Mouse (Mus musculus): ENCODE results near the gene Rsbn1l. TPM values are rescaled to one million over a fixed set of nuclear protein-coding genes. Genes with fewer than 3 reads are reported as not detected.

Gene Rsbn1l
- polyA plus RNA-seq (2014; fragmentation: Nextera tagmentation; extraction: Ambion mirVana): 5.9 and 8.4 TPM in 2 replicates

DNA sequence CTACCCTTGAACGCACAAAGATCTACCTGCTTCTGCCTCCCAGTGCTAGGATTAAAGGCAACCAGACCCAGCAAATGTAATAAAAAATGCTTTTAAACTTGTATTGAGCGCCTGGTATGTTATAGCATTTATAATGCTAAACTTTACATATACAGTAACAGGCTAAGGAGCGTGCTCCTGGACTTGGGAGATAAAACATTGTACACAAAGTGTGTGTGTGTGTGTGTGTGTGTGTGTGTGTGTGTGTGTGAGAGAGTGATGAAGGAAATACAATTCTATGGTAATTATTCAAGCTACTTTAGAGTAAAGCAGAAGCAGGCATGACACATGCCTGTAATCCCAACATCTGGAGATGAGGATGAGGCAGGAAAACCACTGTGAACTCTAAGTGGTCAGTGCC is at the start of gene Rsbn1l:
TSS of gene Rsbn1l (minus strand) at position 101 of the 400 bp plus-strand sequence.
- Histone ChIP-seq H3K27me3 (ENCODE audit: control insufficient read depth, insufficient read depth, low read length) (no peaks in the 10 kb centered on the region), H3K36me3 (ENCODE audit: control insufficient read depth, insufficient read depth, low read length) (peaks cover 5% of the 10 kb centered on the region; the same call in 1 of the 2 replicates), H3K9ac (ENCODE audit: low read depth, low read length) (no peak within 1 kb of the TSS), H3K4me3 (ENCODE audit: low read depth, low read length) (no peak within 1 kb of the TSS), H3K27ac (ENCODE audit: low read depth, low read length) (no peak within 1 kb of the TSS), H3K9me3 (replicated peaks; ENCODE audit: control insufficient read depth, low read length) (peaks cover 4% of the 10 kb centered on the region), H3K4me1 (ENCODE audit: control insufficient read depth, insufficient read depth, low read length) (no peaks in the 10 kb centered on the region), H3K4me2 (no peak within 1 kb of the TSS)
- no peak for ATAC-seq (replicated peaks; ENCODE audit: insufficient number of reproducible peaks, low FRiP score, low TSS enrichment)
- WGBS (ENCODE audit: insufficient replicate concordance): 93% methylated on average over 3 of the region's 3 CpGs

DNA sequence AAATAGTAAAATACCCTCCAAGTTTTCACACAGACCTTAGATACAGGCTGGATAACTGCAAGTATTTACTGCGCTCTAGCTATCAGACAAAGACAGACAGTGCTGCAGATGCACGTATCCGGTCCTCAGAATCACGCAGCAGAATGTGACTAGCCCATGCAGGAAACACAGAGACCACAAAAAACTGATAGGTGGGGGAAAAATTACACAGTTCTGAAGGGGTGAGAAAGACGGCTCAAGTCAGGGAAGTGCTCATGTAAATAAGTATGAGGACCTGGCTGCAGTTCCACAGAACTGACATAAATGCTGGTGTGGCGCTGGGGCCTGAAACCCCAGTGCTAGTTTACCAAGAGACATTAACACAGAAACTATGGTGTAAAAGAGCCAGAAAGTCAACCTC is 46.5 kb upstream of the Rsbn1l start:
- no peak overlapping the region for H3K27ac ChIP-seq (ENCODE audit: low read depth, low read length)
- ATAC-seq (replicated peaks; ENCODE audit: insufficient number of reproducible peaks, low FRiP score, low TSS enrichment): no peak
- H3K4me3 ChIP-seq (ENCODE audit: low read depth, low read length): no peak overlapping the region
- H3K36me3 ChIP-seq (ENCODE audit: control insufficient read depth, insufficient read depth, low read length): peaks cover 33% of the 10 kb centered on the region
- no peak overlapping the region for H3K9ac ChIP-seq (ENCODE audit: low read depth, low read length)
- H3K4me1 ChIP-seq (ENCODE audit: control insufficient read depth, insufficient read depth, low read length): no peaks in the 10 kb centered on the region
- WGBS (ENCODE audit: insufficient replicate concordance): 81% methylated on average over 6 of the region's 6 CpGs
- H3K9me3 ChIP-seq (replicated peaks; ENCODE audit: control insufficient read depth, low read length): no peaks in the 10 kb centered on the region; the same call in 1 of the 2 replicates
- H3K4me2 ChIP-seq: no peak overlapping the region
- H3K27me3 ChIP-seq (ENCODE audit: control insufficient read depth, insufficient read depth, low read length): no peaks in the 10 kb centered on the region

DNA sequence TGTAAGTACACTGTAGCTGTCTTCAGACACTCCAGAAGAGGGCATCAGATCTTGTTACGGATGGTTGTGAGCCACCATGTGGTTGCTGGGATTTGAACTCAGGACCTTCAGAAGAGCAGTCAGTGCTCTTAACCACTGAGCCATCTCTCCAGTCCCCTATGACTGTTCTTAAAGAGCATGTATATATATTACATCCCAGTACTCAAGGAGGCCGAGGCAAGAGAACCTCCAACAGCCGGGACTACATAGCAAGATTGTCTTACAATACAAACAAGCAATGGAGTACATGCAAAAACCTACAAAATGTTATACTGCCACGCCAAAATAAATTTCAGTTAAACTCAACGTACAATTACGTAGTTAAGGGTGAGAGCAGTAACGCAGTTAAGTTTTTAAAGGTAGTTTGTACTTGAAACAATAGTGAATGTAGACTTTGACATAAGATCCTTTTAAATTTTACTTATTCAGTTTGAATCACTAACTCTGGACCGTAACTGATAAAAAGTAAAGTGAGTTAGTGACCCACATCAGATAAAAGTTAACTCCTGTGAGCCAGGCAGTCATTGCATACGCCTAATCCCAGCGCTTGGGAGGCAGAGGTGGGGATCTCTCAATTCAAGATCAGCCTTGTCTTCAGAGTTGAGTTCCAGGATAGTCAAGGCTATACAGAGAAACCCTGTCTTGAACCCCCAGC is 45.6 kb upstream of the Rsbn1l start:
- H3K36me3 ChIP-seq (ENCODE audit: control insufficient read depth, insufficient read depth, low read length): peaks cover 40% of the 10 kb centered on the region
- no peak for ATAC-seq (replicated peaks; ENCODE audit: insufficient number of reproducible peaks, low FRiP score, low TSS enrichment)
- H3K27me3 ChIP-seq (ENCODE audit: control insufficient read depth, insufficient read depth, low read length): no peaks in the 10 kb centered on the region
- no peaks in the 10 kb centered on the region; the same call in 1 of the 2 replicates for H3K9me3 ChIP-seq (replicated peaks; ENCODE audit: control insufficient read depth, low read length)
- no peak overlapping the region for H3K9ac ChIP-seq (ENCODE audit: low read depth, low read length)
- no peak overlapping the region for H3K4me3 ChIP-seq (ENCODE audit: low read depth, low read length)
- H3K4me2 ChIP-seq: no peak overlapping the region
- H3K27ac ChIP-seq (ENCODE audit: low read depth, low read length): no peak overlapping the region
- H3K4me1 ChIP-seq (ENCODE audit: control insufficient read depth, insufficient read depth, low read length): no peaks in the 10 kb centered on the region
- WGBS (ENCODE audit: insufficient replicate concordance): 93% methylated on average over 10 of the region's 10 CpGs

DNA sequence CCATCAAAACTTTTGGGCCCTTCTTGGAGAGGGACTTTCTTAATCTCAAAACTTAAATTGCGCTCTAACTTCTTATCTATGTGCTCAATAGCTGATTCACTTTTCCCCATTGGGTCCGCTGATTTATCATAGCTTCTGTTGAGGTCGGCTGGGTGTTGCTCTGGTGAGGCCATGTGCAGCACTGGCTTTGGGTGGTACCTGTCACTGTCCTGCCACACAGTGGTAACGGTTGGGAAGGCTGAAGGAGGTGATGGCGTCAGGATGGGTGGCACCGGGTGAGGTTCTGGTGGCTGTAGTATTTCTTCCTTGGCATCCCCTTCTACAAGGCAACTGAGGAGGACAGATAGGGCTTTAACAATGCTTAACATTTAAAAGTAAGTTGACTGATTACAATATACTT is 42.2 kb upstream of the Rsbn1l start:
- Histone ChIP-seq H3K36me3 (ENCODE audit: control insufficient read depth, insufficient read depth, low read length) (peaks cover 44% of the 10 kb centered on the region), H3K9me3 (replicated peaks; ENCODE audit: control insufficient read depth, low read length) (no peaks in the 10 kb centered on the region; the same call in 1 of the 2 replicates), H3K4me3 (ENCODE audit: low read depth, low read length) (no peak overlapping the region), H3K4me1 (ENCODE audit: control insufficient read depth, insufficient read depth, low read length) (no peaks in the 10 kb centered on the region), H3K9ac (ENCODE audit: low read depth, low read length) (no peak overlapping the region), H3K27me3 (ENCODE audit: control insufficient read depth, insufficient read depth, low read length) (no peaks in the 10 kb centered on the region), H3K27ac (ENCODE audit: low read depth, low read length) (no peak overlapping the region), H3K4me2 (no peak overlapping the region)
- WGBS (ENCODE audit: insufficient replicate concordance): 89% methylated on average over 6 of the region's 6 CpGs
- no peak for ATAC-seq (replicated peaks; ENCODE audit: insufficient number of reproducible peaks, low FRiP score, low TSS enrichment)

DNA sequence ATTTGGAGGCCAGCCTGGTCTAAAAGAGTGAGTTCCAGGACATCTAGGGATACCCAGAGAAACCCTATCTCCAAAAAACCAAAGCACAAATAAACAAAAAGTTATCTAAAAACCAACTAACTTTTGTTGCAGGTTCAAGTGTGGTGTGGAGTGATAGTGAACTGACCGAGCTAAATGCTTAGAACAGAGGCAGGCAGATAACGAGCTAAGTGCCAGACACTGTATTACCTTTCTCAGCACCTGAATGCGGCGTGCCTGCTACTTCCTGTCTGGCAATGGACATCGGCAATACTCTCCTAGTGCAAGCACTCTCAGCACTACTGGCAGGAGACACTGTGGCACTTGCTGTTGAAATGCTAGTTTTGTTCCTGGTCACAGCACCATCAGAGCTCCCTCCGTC is 41.4 kb upstream of the Rsbn1l start:
- Histone ChIP-seq H3K4me1 (ENCODE audit: control insufficient read depth, insufficient read depth, low read length) (no peaks in the 10 kb centered on the region), H3K4me3 (ENCODE audit: low read depth, low read length) (no peak overlapping the region), H3K36me3 (ENCODE audit: control insufficient read depth, insufficient read depth, low read length) (peaks cover 44% of the 10 kb centered on the region), H3K27ac (ENCODE audit: low read depth, low read length) (no peak overlapping the region), H3K4me2 (no peak overlapping the region), H3K9me3 (replicated peaks; ENCODE audit: control insufficient read depth, low read length) (no peaks in the 10 kb centered on the region; the same call in 1 of the 2 replicates), H3K27me3 (ENCODE audit: control insufficient read depth, insufficient read depth, low read length) (no peaks in the 10 kb centered on the region), H3K9ac (ENCODE audit: low read depth, low read length) (no peak overlapping the region)
- 78% methylated on average over 6 of the region's 6 CpGs for WGBS (ENCODE audit: insufficient replicate concordance)
- no peak for ATAC-seq (replicated peaks; ENCODE audit: insufficient number of reproducible peaks, low FRiP score, low TSS enrichment)

DNA sequence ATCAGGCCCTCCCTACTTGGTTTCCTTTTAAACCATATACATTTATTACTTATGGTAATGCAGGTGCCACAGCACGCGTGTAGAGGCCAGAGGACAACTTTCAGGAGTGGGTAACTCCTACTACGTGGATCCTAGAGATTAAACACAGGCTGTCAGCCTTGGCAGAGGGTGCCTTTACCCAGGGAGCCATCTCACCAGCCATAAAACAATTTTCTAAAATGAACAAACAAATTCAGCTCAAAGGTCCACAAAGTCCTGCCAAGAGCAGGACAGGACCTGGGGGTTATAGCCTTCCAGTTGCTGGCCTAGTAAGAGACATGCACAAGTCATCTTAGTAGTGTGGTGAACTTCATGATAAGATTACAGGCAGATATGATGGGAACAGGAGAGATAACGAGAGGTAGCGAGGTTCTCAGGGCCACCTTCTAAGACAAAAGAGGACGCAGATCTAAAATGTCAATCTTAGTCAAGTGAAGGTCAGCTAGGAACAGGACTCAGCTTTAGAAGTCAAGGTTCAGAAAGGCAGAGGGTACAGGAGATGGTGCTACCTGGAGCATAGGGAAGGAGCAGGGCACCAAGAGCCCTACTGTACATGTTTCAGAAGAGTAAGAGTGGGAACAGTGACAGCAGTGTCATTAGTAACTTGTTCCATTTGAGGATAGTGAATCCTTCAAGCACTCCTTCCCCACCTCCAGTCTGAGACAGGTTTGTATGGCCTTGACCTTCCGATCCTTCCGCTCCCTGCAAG is 34.0 kb upstream of the Rsbn1l start:
- whole genome bisulfite sequencing (ENCODE audit: insufficient replicate concordance): 89% methylated on average over 8 of the region's 8 CpGs
- Histone ChIP-seq H3K9me3 (replicated peaks; ENCODE audit: control insufficient read depth, low read length) (no peaks in the 10 kb centered on the region), H3K4me3 (ENCODE audit: low read depth, low read length) (no peak overlapping the region), H3K4me1 (ENCODE audit: control insufficient read depth, insufficient read depth, low read length) (no peaks in the 10 kb centered on the region), H3K27ac (ENCODE audit: low read depth, low read length) (no peak overlapping the region), H3K27me3 (ENCODE audit: control insufficient read depth, insufficient read depth, low read length) (no peaks in the 10 kb centered on the region), H3K9ac (ENCODE audit: low read depth, low read length) (no peak overlapping the region), H3K4me2 (no peak overlapping the region), H3K36me3 (ENCODE audit: control insufficient read depth, insufficient read depth, low read length) (peaks cover 22% of the 10 kb centered on the region)
- no peak for ATAC-seq (replicated peaks; ENCODE audit: insufficient number of reproducible peaks, low FRiP score, low TSS enrichment)

DNA sequence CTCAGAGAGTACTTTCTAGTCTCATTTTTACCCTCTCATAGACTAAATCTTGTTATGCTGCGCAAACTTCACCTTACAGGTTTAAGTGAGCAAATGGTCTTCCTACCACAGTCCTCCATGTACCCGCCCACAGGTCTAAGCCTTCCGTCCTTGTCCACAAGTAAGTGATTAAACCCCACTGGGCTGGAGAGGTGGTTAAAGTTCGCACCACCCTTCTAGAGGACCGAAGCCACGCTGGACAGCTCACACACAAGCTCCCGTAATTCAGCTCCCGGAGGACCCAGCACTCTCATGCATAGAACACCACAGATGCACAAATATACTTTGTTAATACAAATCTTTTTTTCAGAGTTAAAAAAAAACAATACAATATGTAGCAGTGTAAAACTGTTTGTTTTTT is 30.1 kb upstream of the Rsbn1l start:
- H3K4me3 ChIP-seq (ENCODE audit: low read depth, low read length): no peak overlapping the region
- no peak overlapping the region for H3K9ac ChIP-seq (ENCODE audit: low read depth, low read length)
- no peaks in the 10 kb centered on the region; the same call in 1 of the 2 replicates for H3K9me3 ChIP-seq (replicated peaks; ENCODE audit: control insufficient read depth, low read length)
- ATAC-seq (replicated peaks; ENCODE audit: insufficient number of reproducible peaks, low FRiP score, low TSS enrichment): no peak
- WGBS (ENCODE audit: insufficient replicate concordance): 93% methylated on average over 8 of the region's 8 CpGs
- H3K4me1 ChIP-seq (ENCODE audit: control insufficient read depth, insufficient read depth, low read length): no peaks in the 10 kb centered on the region
- H3K27ac ChIP-seq (ENCODE audit: low read depth, low read length): no peak overlapping the region
- H3K27me3 ChIP-seq (ENCODE audit: control insufficient read depth, insufficient read depth, low read length): no peaks in the 10 kb centered on the region
- H3K36me3 ChIP-seq (ENCODE audit: control insufficient read depth, insufficient read depth, low read length): peaks cover 21% of the 10 kb centered on the region
- H3K4me2 ChIP-seq: no peak overlapping the region

DNA sequence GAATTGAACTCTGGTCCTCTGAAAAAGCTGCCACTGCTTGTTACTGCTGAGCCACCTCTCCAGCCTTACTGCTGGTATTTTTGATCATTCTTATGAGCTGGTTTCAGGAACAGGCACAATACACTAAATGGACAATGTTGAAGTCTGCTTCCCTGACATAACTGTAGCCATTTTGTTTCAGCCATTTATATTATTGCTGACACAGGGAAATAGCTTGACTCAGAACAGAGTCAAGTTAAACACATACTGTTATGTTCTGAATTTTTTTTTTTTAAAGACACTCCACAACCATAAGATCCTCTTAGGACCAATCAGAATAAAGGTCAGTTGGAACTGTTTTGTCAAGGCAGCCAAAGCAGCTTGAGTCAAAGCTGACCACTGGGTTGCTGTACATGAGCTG is 27.3 kb upstream of the Rsbn1l start:
- Histone ChIP-seq H3K4me1 (ENCODE audit: control insufficient read depth, insufficient read depth, low read length) (no peaks in the 10 kb centered on the region), H3K4me2 (no peak overlapping the region), H3K36me3 (ENCODE audit: control insufficient read depth, insufficient read depth, low read length) (peaks cover 12% of the 10 kb centered on the region), H3K9ac (ENCODE audit: low read depth, low read length) (no peak overlapping the region), H3K9me3 (replicated peaks; ENCODE audit: control insufficient read depth, low read length) (no peaks in the 10 kb centered on the region; the same call in 1 of the 2 replicates), H3K27ac (ENCODE audit: low read depth, low read length) (no peak overlapping the region), H3K27me3 (ENCODE audit: control insufficient read depth, insufficient read depth, low read length) (no peaks in the 10 kb centered on the region), H3K4me3 (ENCODE audit: low read depth, low read length) (no peak overlapping the region)
- no peak for ATAC-seq (replicated peaks; ENCODE audit: insufficient number of reproducible peaks, low FRiP score, low TSS enrichment)
